Mouse (Mus musculus) spleen, embryonic (tissue): ENCODE measurements around the gene Gm29666.

Experiments used
- CTCF ChIA-PET: fragments of 350-600 bp; sonication (Branson Sonifier 250); formaldehyde crosslinking; loops from one replicate; lab custom pipeline; 2022; lab: Charles Lee

Gm29666 gene

DNA sequence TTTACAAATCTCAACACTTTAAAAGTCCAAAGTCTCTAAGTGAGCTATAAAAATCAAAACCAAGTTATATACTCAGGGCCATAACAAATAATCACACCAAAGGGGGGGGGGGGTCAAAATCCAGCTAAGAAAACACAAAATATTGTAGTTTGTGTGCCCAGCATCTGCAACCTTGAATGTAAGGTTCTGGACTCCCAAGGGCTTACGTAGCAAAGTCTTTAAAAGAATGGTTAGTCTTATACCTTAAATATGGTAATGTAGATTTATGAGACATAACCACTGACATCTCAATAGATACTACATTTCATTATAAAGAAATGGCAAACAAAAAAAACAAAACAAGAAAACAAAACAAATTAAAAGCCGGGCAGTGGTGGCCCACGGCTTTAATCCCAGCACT, at the start of gene Gm29666:
TSS of gene Gm29666 (minus strand) at position 101 of the 400 bp plus-strand sequence.
- CTCF ChIA-PET: no interaction called here

- CTCF ChIA-PET: no interaction called here
These were observed 48.7 kb upstream of the Gm29666 start for GRCm38 (mm10) chr15:84968534-84968933.

GRCm38 (mm10) chr15:84965575-84966360, 45.9 kb upstream of the Gm29666 start:
- CTCF ChIA-PET: interaction anchor here (0.6 kb wide), 2 partner anchors 274 to 653 kb away, joined by 4 to 5 read pairs; no protein-coding TSS in a partner anchor

DNA sequence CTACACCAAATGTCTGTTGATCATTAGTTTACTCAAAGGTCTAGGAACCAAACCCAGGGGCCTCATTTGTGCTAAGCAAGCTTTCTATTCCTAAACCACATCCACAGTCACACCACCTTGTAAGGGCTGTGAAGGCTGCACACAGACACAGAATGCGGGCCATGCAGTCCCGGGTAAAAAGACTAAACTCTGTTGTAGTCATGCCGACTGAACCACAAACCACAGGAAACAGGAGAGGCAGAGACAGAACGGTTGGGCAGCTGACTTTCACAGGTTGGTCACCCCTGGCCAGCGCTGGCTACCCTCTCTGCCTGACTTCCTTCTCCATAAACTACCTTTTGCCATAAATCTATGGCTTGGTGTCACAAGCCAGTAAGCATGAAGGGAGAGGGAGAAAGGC, 44.9 kb upstream of the Gm29666 start:
- CTCF ChIA-PET: no interaction called here

- CTCF ChIA-PET: no interaction called here
These were observed 42.7 kb upstream of the Gm29666 start for GRCm38 (mm10) chr15:84962518-84962917.

- CTCF ChIA-PET: no interaction called here
These were observed 40.9 kb upstream of the Gm29666 start for GRCm38 (mm10) chr15:84960692-84961091.

DNA sequence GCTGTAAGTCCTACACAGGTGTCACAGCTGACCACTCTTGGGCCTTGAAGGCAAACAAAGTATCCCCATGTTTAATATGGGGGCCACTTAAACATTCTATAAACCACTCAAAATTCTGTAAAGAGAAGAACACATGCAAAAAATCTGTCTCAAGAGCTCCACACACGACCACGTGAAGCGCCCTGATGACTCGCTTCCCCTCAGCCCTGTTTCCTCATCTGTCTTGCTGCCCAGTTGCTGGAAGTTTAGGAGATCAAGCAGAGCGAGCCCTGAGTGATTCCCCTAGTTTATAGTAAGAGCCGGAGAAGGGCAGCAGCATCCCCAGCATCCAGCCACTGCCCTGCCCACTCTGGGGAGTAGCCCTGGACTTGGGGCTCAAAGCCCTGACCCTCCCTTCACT, 40.1 kb upstream of the Gm29666 start:
- CTCF ChIA-PET: interaction anchor here (0.5 kb wide), 1 partner anchor 42 kb away, joined by 3 read pairs; no protein-coding TSS in a partner anchor

DNA sequence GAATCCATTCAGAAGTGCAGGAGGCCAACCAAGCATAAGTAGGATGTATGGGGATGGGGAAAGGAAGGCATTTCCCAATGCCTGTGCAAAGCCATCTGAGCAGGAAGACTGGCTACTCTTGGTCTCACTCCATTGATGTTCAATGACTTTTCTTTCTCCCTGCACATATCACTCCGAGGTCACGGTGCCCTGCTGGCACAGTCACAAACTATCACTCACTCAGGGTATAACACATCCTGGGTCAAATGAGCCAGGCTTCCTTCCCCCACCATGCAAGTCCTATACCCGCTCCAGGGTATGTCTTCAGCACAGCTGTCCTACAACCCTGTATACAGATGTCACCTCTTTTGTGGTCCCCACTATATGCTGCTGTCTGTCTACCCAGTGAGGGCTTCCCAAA, 38.5 kb upstream of the Gm29666 start:
- CTCF ChIA-PET: no interaction called here

GRCm38 (mm10) chr15:84957851-84958250, 38.0 kb upstream of the Gm29666 start:
- CTCF ChIA-PET: no interaction called here

DNA sequence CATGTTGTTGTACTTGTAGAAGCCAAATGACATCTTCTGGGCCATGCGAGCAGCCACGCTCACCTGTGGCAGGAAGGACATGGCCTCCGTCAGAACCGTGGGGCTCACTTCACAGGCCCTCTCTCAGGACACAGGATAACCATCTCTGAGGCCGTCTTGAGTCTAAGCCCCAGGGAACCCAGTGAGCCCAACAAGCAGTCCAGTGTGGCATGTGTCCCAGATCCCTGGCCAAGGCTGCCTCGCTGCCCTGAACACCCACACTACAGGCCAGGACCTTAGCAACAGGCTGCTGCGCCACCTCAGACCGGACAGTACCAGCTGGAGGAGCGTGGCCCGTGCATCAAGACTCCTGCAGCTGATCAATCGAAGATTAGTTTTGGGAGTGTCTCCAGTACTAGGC, 33.4 kb upstream of the Gm29666 start:
- CTCF ChIA-PET: no interaction called here

- CTCF ChIA-PET: no interaction called here
These were observed 30.2 kb upstream of the Gm29666 start for GRCm38 (mm10) chr15:84950053-84950452.

GRCm38 (mm10) chr15:84948990-84949389, 29.2 kb upstream of the Gm29666 start:
- CTCF ChIA-PET: interaction anchor here (0.6 kb wide), 1 partner anchor 25 kb away, joined by 5 read pairs; no protein-coding TSS in a partner anchor

GRCm38 (mm10) chr15:84944319-84944718, 24.5 kb upstream of the Gm29666 start:
- CTCF ChIA-PET: no interaction called here

GRCm38 (mm10) chr15:84942647-84943285, 22.9 kb upstream of the Gm29666 start:
- CTCF ChIA-PET: no interaction called here

DNA sequence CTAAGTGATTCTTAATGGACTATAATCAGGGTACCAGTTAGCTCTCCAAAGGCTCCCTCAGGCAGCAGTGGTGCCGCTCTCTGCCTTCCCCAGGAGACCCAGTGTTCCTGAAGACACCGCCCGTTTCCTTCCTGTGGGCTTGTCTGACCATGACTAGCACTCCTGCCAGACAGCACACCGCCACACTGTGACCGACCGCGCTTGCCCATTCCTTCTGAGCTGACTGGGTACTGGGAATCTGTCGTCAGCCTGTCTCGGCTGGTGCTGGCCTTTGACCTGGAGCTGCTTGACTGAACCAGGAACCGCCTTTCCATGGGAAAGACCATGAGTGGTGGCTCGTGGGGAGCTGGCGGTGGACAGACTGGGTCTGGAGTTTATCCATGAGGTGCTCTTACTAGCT, 20.3 kb upstream of the Gm29666 start:
- CTCF ChIA-PET: no interaction called here

GRCm38 (mm10) chr15:84934901-84935300, 15.1 kb upstream of the Gm29666 start:
- CTCF ChIA-PET: no interaction called here

DNA sequence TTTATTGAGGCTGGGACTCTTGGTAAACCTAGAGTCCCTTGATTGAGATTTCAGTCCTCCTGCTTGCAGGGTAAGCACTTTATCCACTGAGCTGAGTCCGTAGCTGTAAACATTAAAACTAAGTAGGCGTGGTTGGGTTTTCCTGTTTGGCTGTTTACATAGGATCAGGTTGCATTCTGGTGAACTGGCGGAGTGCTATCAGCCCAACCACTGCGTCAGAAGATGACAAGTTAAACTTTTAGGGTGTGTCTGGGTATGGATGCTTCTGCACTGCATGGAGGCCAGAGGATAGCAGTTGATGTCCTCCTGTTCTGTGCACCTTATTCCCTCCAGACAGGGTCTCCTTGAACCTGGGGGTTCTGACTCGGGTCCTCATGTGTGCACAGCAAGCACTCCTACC, 12.5 kb upstream of the Gm29666 start:
- CTCF ChIA-PET: no interaction called here

DNA sequence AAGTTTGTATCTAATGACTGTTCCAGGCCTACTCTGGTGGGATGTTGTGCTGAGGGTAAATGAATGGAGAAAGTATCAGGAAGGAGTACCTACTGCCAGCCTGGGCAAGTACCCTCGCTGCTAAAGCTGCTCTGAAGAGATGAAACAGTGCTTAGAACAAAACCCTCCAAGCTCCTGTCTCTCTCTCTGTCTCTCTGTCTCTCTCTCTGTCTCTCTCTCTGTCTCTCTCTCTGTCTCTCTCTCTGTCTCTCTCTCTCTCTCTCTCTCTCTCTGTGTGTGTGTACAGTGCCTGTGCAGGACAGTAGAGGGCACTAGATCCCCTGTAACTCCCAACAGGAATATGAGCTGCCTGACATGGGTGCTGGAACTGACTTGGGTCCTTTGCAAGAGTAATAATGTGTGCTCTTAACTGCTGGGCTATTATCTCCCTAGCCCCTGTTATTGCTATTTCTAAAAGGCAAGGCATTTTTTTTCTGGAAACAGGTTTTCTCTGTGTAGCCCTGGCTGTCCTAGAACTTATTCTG, 5.7 kb upstream of the Gm29666 start:
- CTCF ChIA-PET: interaction anchor here (0.6 to 0.8 kb wide), 2 partner anchors 41 to 730 kb away, joined by 4 to 9 read pairs; no protein-coding TSS in a partner anchor

GRCm38 (mm10) chr15:84924781-84925315, 5.0 kb upstream of the Gm29666 start:
- CTCF ChIA-PET: interaction anchor here (1.2 kb wide), 1 partner anchor 249 kb away, joined by 4 read pairs; no protein-coding TSS in a partner anchor

DNA sequence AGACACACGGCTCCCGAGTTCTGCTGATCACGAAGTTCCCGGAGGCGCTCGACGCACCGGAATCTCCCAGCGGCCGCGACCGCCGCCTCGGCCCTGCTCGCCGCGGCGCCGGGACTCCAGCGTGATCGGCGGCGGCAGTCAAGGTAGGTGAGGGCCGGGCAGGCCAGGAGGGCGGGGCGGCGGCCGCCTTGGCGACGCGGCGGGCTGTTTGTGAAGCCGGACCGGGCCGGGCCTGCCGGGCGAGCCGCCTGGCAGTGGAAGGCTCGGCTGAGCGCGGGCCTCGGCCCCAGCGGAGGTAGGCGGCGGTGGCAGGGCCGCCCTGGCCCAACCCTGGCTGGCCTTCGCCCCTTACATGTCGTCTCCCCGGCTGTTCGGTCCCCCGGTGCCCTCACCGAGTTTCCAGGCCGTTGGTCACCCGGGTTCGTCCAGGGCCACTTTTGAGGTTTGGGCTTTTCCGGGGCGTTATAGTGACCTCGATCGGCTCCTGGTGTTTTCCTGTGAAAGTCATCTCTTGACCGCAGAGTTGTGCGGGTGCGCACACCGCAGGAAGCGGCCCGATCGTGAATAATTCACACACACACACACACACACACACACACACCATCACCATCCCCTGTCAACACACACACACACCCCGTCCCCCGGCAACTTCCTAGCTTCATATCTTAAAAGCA, 3.8 kb upstream of the Gm29666 start:
- CTCF ChIA-PET: interaction anchor here (0.7 to 1.2 kb wide), 3 partner anchors 25 to 248 kb away, joined by 3 to 5 read pairs (median 4); no protein-coding TSS in a partner anchor

DNA sequence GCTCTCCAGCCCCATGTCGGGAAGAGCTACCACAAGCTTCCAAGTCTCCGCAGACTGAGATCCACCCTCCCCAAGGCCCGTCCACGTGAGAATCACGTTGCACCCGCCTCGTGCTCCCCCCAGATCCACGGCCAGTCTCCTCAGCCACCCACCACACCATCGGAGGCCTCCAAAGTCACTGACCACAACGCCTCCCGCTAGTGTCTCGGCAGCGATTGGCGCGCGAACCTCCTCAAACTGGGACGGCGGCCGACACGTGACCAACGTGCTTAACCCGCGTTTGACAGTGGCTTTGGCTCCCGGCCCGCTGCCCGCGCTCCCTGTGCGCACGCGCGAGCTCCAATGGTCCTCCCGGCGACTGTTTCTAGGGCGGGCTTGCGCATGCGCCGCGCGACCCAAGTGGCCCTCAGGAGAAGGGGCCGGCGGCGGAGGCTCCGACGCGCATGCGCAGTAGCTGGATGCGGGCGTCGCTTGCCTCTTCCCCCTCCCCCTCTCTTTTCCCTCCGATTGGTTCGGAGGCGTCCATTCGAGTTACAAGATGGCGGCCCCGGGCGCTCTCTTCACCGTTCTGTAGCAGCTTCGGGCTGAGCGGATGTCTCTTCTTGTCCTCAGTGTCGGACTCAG, 3.2 kb upstream of the Gm29666 start, which contains the start of gene Nup50:
TSS of gene Nup50 (plus strand) at position 528 of the 624 bp plus-strand sequence.
- CTCF ChIA-PET: interaction anchor here (1.0 kb wide), 1 partner anchor 113 kb away, joined by 3 read pairs; no protein-coding TSS in a partner anchor
